Mouse (Mus musculus): ENCODE data around the gene Ipo5.
A peak's percentile ranks its signal among the peaks of the same experiment; 100 is the strongest.

Gene Ipo5

GRCm38 (mm10) chr14:120910733-120911324 lies at the start of gene Ipo5:
Ipo5 (plus strand) TSS chr14:120911224.
- DNase-seq (ENCODE audit: low spot score), result peak; percentile 96

GRCm38 (mm10) chr14:120863205-120863604 lies 47.8 kb upstream of the Ipo5 start:
- DNase-seq (ENCODE audit: low spot score), result no peak

- no peak for DNase-seq (ENCODE audit: low spot score)
Measured at GRCm38 (mm10) chr14:120864896-120865295, 46.1 kb upstream of the Ipo5 start.

- no peak for DNase-seq (ENCODE audit: low spot score)
Measured at GRCm38 (mm10) chr14:120866573-120866972, 44.5 kb upstream of the Ipo5 start.

GRCm38 (mm10) chr14:120867121-120867520 lies 43.9 kb upstream of the Ipo5 start:
- no peak for DNase-seq (ENCODE audit: low spot score)

- DNase-seq (ENCODE audit: low spot score), result peak; percentile 54
Measured at GRCm38 (mm10) chr14:120868494-120868893, 42.5 kb upstream of the Ipo5 start.

- DNase-seq (ENCODE audit: low spot score), result no peak
Measured at GRCm38 (mm10) chr14:120870736-120871135, 40.3 kb upstream of the Ipo5 start.

- DNase-seq (ENCODE audit: low spot score), result no peak
Measured at GRCm38 (mm10) chr14:120874397-120874796, 36.6 kb upstream of the Ipo5 start.

- peak; percentile 29 for DNase-seq (ENCODE audit: low spot score)
Measured at GRCm38 (mm10) chr14:120875144-120875543, 35.9 kb upstream of the Ipo5 start.

- no peak for DNase-seq (ENCODE audit: low spot score)
Measured at GRCm38 (mm10) chr14:120875811-120876388, 35.1 kb upstream of the Ipo5 start.

GRCm38 (mm10) chr14:120877147-120877546 lies 33.9 kb upstream of the Ipo5 start:
- no peak for DNase-seq (ENCODE audit: low spot score)

- DNase-seq (ENCODE audit: low spot score), result no peak
Measured at GRCm38 (mm10) chr14:120879026-120879425, 32.0 kb upstream of the Ipo5 start.

GRCm38 (mm10) chr14:120880601-120881000 lies 30.4 kb upstream of the Ipo5 start:
- no peak for DNase-seq (ENCODE audit: low spot score)

- no peak for DNase-seq (ENCODE audit: low spot score)
Measured at GRCm38 (mm10) chr14:120881054-120881453, 30.0 kb upstream of the Ipo5 start.

- no peak for DNase-seq (ENCODE audit: low spot score)
Measured at GRCm38 (mm10) chr14:120888681-120889080, 22.3 kb upstream of the Ipo5 start.

GRCm38 (mm10) chr14:120892369-120892768 lies 18.7 kb upstream of the Ipo5 start:
- DNase-seq (ENCODE audit: low spot score), result no peak

GRCm38 (mm10) chr14:120896613-120897012 lies 14.4 kb upstream of the Ipo5 start:
- DNase-seq (ENCODE audit: low spot score), result no peak

GRCm38 (mm10) chr14:120898876-120899275 lies 12.1 kb upstream of the Ipo5 start:
- no peak for DNase-seq (ENCODE audit: low spot score)

GRCm38 (mm10) chr14:120909396-120909795 lies 1.6 kb upstream of the Ipo5 start:
- DNase-seq (ENCODE audit: low spot score), result no peak

- DNase-seq (ENCODE audit: low spot score), result peak; percentile 39
Measured at GRCm38 (mm10) chr14:120910320-120910719, 704 bp upstream of the Ipo5 start.

GRCm38 (mm10) chr14:120911388-120911901 lies 421 bp downstream of the Ipo5 start:
- peak; percentile 35 for DNase-seq (ENCODE audit: low spot score)

GRCm38 (mm10) chr14:120912090-120912710 lies 1.2 kb downstream of the Ipo5 start:
- no peak for DNase-seq (ENCODE audit: low spot score)

GRCm38 (mm10) chr14:120912916-120913315 lies 1.9 kb downstream of the Ipo5 start:
- no peak for DNase-seq (ENCODE audit: low spot score)

All from urinary bladder, postnatal 14 days (tissue).